Mouse (Mus musculus) spleen, postnatal 4 days (tissue): Measurements from ENCODE around the gene Nkain4.

Experiments
- DNase-seq, 2 experiments: peaks; one replicate each; pipeline ENCODE4 v3.0.0; 2022; ENCODE audit warnings: low spot score in 2 of 2

The Nkain4 gene

GRCm38 (mm10) chr2:180894029-180894623 lies 60.4 kb downstream of the Nkain4 start:
- peak; percentile 29 to 72 for DNase-seq

GRCm38 (mm10) chr2:180893537-180894028 lies 60.9 kb downstream of the Nkain4 start:
- DNase-seq, result no peak

DNA sequence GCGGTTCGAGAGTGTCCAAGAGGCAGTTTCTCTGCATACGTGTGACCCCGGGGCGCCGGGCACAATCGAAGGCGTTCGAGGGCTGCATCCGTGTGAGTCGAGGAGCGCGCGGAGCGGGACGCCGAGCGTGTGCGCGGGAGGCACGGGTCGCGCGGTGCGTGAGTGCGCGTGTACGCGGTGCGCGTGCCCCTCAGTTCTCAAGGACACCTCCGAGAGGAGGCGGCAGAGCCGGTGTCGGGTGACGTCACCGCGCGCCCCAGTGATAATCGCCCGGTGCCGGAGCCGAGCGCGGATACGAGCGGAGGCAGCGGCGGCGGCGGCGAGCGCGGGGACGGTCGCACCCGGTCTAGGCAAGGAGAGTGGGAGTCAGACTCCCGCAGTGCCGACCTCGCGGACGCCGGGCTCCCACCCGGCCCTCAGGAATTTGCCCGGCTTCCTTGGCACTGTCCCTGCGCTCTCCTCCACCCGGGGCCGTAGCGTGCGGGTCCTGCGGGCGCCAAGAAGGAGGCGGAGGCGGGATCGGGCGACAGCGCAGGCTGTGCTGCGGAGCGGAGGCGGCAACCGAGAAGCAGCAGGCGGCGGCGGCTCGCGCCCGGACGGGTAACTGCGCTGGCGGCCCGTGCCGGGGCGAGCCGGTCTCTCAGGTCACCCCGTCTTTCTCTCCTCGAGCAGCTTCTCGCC lies 61.5 kb downstream of the Nkain4 start:
- DNase-seq, result no peak

GRCm38 (mm10) chr2:180891835-180892323 lies 62.6 kb downstream of the Nkain4 start:
- DNase-seq, result no peak

- DNase-seq, result no peak
Observed at GRCm38 (mm10) chr2:180891075-180891834, 63.2 kb downstream of the Nkain4 start.

- no peak for DNase-seq
Observed at GRCm38 (mm10) chr2:180890422-180891074, 64.0 kb downstream of the Nkain4 start.

GRCm38 (mm10) chr2:180889921-180890280 lies 64.6 kb downstream of the Nkain4 start:
- DNase-seq, result no peak

- DNase-seq, result no peak
Observed at GRCm38 (mm10) chr2:180889271-180889920, 65.1 kb downstream of the Nkain4 start.

GRCm38 (mm10) chr2:180885270-180885669 lies 69.2 kb downstream of the Nkain4 start:
- no peak for DNase-seq
